Mouse (Mus musculus): ENCODE results near the gene H2afx. TPM values are rescaled to one million over a fixed set of nuclear protein-coding genes. Genes with fewer than 3 reads are reported as not detected.
A peak's percentile ranks its signal among the peaks of the same experiment; 100 is the strongest.
"Not testable (repeated sequence)": the region's sequence is repeated elsewhere in the genome, so short reads cannot be mapped to it uniquely, and the experiment has no call there.

H2afx gene
- polyA plus RNA-seq, 1 experiment, result not detected

- TF ChIP-seq POLR2A (IDR thresholded peaks at IDR 0.05; ENCODE audit: insufficient read depth, low read depth, low read length) (no peak), CTCF (IDR thresholded peaks at IDR 0.05; ENCODE audit: insufficient read depth, low read depth, low read length) (no peak)
- WGBS, result 91% methylated on average over 18 of the region's 18 CpGs
- no peak overlapping the region for H3K4me3 ChIP-seq (ENCODE audit: insufficient read depth, low read depth, low read length)
- H3K4me1 ChIP-seq (ENCODE audit: control insufficient read depth, insufficient read depth, low read length), result peaks cover 49% of the 10 kb centered on the region
- H3K27ac ChIP-seq (ENCODE audit: insufficient read depth, low read depth, low read length), result no peak overlapping the region
Measured at GRCm38 (mm10) chr9:44314910-44315309, 19.6 kb upstream of the H2afx start.

GRCm38 (mm10) chr9:44317452-44317851 lies 17.0 kb upstream of the H2afx start:
- Histone ChIP-seq H3K27ac (ENCODE audit: insufficient read depth, low read depth, low read length) (no peak overlapping the region), H3K4me1 (ENCODE audit: control insufficient read depth, insufficient read depth, low read length) (peaks cover 38% of the 10 kb centered on the region), H3K4me3 (ENCODE audit: insufficient read depth, low read depth, low read length) (peak overlapping the region; percentile 25)
- TF ChIP-seq CTCF (IDR thresholded peaks at IDR 0.05; ENCODE audit: insufficient read depth, low read depth, low read length) (no peak), POLR2A (IDR thresholded peaks at IDR 0.05; ENCODE audit: insufficient read depth, low read depth, low read length) (no peak)
- WGBS, result 53% methylated on average over 4 of the region's 4 CpGs

GRCm38 (mm10) chr9:44318076-44318825 lies 16.2 kb upstream of the H2afx start:
- 28% methylated on average over 5 of the region's 5 CpGs for WGBS
- H3K27ac ChIP-seq (ENCODE audit: insufficient read depth, low read depth, low read length), result no peak overlapping the region
- H3K4me1 ChIP-seq (ENCODE audit: control insufficient read depth, insufficient read depth, low read length), result peaks cover 38% of the 10 kb centered on the region
- TF ChIP-seq CTCF (IDR thresholded peaks at IDR 0.05; ENCODE audit: insufficient read depth, low read depth, low read length), result no peak
- no peak for TF ChIP-seq POLR2A (IDR thresholded peaks at IDR 0.05; ENCODE audit: insufficient read depth, low read depth, low read length)
- H3K4me3 ChIP-seq (ENCODE audit: insufficient read depth, low read depth, low read length), result peak overlapping the region; percentile 86

- no peak for TF ChIP-seq CTCF (IDR thresholded peaks at IDR 0.05; ENCODE audit: insufficient read depth, low read depth, low read length)
- TF ChIP-seq POLR2A (IDR thresholded peaks at IDR 0.05; ENCODE audit: insufficient read depth, low read depth, low read length), result no peak
- H3K4me1 ChIP-seq (ENCODE audit: control insufficient read depth, insufficient read depth, low read length), result peaks cover 33% of the 10 kb centered on the region
- 17% methylated on average over 3 of the region's 3 CpGs for WGBS
- no peak overlapping the region for H3K27ac ChIP-seq (ENCODE audit: insufficient read depth, low read depth, low read length)
- peak overlapping the region; percentile 86 for H3K4me3 ChIP-seq (ENCODE audit: insufficient read depth, low read depth, low read length)
Measured at GRCm38 (mm10) chr9:44318826-44319095, 15.7 kb upstream of the H2afx start.

GRCm38 (mm10) chr9:44319105-44319886 lies 15.2 kb upstream of the H2afx start:
- Histone ChIP-seq H3K4me3 (ENCODE audit: insufficient read depth, low read depth, low read length) (peak overlapping the region; percentile 86), H3K27ac (ENCODE audit: insufficient read depth, low read depth, low read length) (peak overlapping the region; percentile 13), H3K4me1 (ENCODE audit: control insufficient read depth, insufficient read depth, low read length) (peaks cover 29% of the 10 kb centered on the region)
- WGBS, result 2% methylated on average over 37 of the region's 37 CpGs
- TF ChIP-seq POLR2A (IDR thresholded peaks at IDR 0.05; ENCODE audit: insufficient read depth, low read depth, low read length), result no peak
- TF ChIP-seq CTCF (IDR thresholded peaks at IDR 0.05; ENCODE audit: insufficient read depth, low read depth, low read length), result no peak

- H3K27ac ChIP-seq (ENCODE audit: insufficient read depth, low read depth, low read length), result peak within 1 kb of the TSS; percentile 99
- H3K4me1 ChIP-seq (ENCODE audit: control insufficient read depth, insufficient read depth, low read length), result peaks cover 22% of the 10 kb centered on the region
- TF ChIP-seq CTCF (IDR thresholded peaks at IDR 0.05; ENCODE audit: insufficient read depth, low read depth, low read length), result no peak
- TF ChIP-seq POLR2A (IDR thresholded peaks at IDR 0.05; ENCODE audit: insufficient read depth, low read depth, low read length), result peak; percentile 79
- peak within 1 kb of the TSS; percentile 86 for H3K4me3 ChIP-seq (ENCODE audit: insufficient read depth, low read depth, low read length)
- under 1% methylated on average over 67 of the region's 67 CpGs for WGBS
Measured at GRCm38 (mm10) chr9:44319887-44320798, 14.4 kb upstream of the H2afx start, which contains the start of gene C2cd2l. Gene C2cd2l, minus strand, starts transcription at chr9:44320285.

GRCm38 (mm10) chr9:44320799-44321133 lies 13.7 kb upstream of the H2afx start:
- H3K4me1 ChIP-seq (ENCODE audit: control insufficient read depth, insufficient read depth, low read length), result peaks cover 19% of the 10 kb centered on the region
- TF ChIP-seq CTCF (IDR thresholded peaks at IDR 0.05; ENCODE audit: insufficient read depth, low read depth, low read length) (no peak), POLR2A (IDR thresholded peaks at IDR 0.05; ENCODE audit: insufficient read depth, low read depth, low read length) (no peak)
- peak overlapping the region; percentile 99 for H3K27ac ChIP-seq (ENCODE audit: insufficient read depth, low read depth, low read length)
- 6% methylated on average over 6 of the region's 6 CpGs for WGBS
- peak overlapping the region; percentile 37 for H3K4me3 ChIP-seq (ENCODE audit: insufficient read depth, low read depth, low read length)

GRCm38 (mm10) chr9:44323656-44324055 lies 10.8 kb upstream of the H2afx start:
- 58% methylated on average over 4 of the region's 4 CpGs for WGBS
- not testable (repeated sequence) for H3K4me3 ChIP-seq (ENCODE audit: insufficient read depth, low read depth, low read length); H3K27ac ChIP-seq (ENCODE audit: insufficient read depth, low read depth, low read length); H3K4me1 ChIP-seq (ENCODE audit: control insufficient read depth, insufficient read depth, low read length)

GRCm38 (mm10) chr9:44324147-44324546 lies 10.3 kb upstream of the H2afx start:
- no peak overlapping the region for H3K27ac ChIP-seq (ENCODE audit: insufficient read depth, low read depth, low read length)
- no peak overlapping the region for H3K4me3 ChIP-seq (ENCODE audit: insufficient read depth, low read depth, low read length)
- H3K4me1 ChIP-seq (ENCODE audit: control insufficient read depth, insufficient read depth, low read length), result peaks cover 8% of the 10 kb centered on the region
- 61% methylated on average over 6 of the region's 6 CpGs for WGBS
- TF ChIP-seq POLR2A (IDR thresholded peaks at IDR 0.05; ENCODE audit: insufficient read depth, low read depth, low read length), result no peak
- no peak for TF ChIP-seq CTCF (IDR thresholded peaks at IDR 0.05; ENCODE audit: insufficient read depth, low read depth, low read length)

GRCm38 (mm10) chr9:44325032-44325767 lies 9.3 kb upstream of the H2afx start:
- not testable (repeated sequence) for H3K27ac ChIP-seq (ENCODE audit: insufficient read depth, low read depth, low read length); H3K4me3 ChIP-seq (ENCODE audit: insufficient read depth, low read depth, low read length)
- WGBS, result 56% methylated on average over 7 of the region's 8 CpGs

More at GRCm38 (mm10) chr9:44325032-44325767, 9.3 kb upstream of the H2afx start:
- not testable (repeated sequence) for H3K4me1 ChIP-seq (ENCODE audit: control insufficient read depth, insufficient read depth, low read length)

All from olfactory bulb, adult 2 months (tissue).